In the genomic region with DNA sequence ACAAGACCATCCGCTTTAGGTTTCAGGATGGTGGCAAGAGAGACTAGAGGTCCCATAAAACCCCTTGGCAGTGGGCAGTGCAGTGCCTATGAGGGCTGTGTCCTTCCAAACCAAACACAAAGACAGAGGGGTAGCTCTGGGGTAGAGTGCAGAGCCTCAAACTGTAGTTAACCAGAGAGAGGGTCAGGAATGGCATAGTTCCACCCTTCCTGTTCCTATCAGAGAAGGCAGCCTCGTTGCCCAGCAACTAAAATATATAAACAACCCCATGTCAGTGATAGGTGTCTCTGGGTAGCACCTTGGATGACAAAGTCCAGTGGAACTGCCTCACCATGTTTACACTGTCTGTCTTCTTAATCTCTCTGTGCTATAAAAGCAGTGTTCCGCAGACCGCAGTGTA, we compare ENCODE assay signal across 29 mouse cellular contexts. TPM values are rescaled to one million over a fixed set of nuclear protein-coding genes. Genes with fewer than 3 reads are reported as not detected.
DNase-seq lines count a peak whose midpoint lies in the region; ATAC-seq and TF ChIP-seq lines count a peak whose summit lies in the region.
"Had no signal": no experiment of that assay in that cellular context is flagged by ENCODE, and none has a peak within 500 bp of the region (broad histone marks: within the 10 kb centered on the region; RNA-seq: fewer than 3 reads in every experiment).

No protein-coding gene starts in this region.

- no peak for ATAC-seq in heart, embryonic 13.5 days (ENCODE audit: extremely low read depth, insufficient number of reproducible peaks, low FRiP score, low TSS enrichment)
- no peak for ATAC-seq in midbrain, embryonic 11.5 days (ENCODE audit: low FRiP score)
- ATAC-seq in midbrain, embryonic 15.5 days (replicated peaks): no peak
- ATAC-seq in kidney, embryonic 14.5 days (ENCODE audit: low FRiP score, low TSS enrichment): no peak
- ATAC-seq: CD4-positive, CD25-positive, alpha-beta regulatory T cell, adult 4 months; forebrain, embryonic 15.5 days; midbrain, embryonic 16.5 days had no signal

- H3K9me3 ChIP-seq in heart, embryonic 13.5 days: no peaks in the 10 kb centered on the region
- H3K9me3 ChIP-seq in midbrain, embryonic 11.5 days (ENCODE audit: control insufficient read depth, low read length): no peaks in the 10 kb centered on the region
- H3K9me3 ChIP-seq in midbrain, embryonic 15.5 days: no peaks in the 10 kb centered on the region
- no peaks in the 10 kb centered on the region for H3K9me3 ChIP-seq in kidney, embryonic 14.5 days (ENCODE audit: control insufficient read depth, low read length)
- H3K9me3 ChIP-seq in hindbrain, embryonic 10.5 days: no peaks in the 10 kb centered on the region
- H3K9me3 ChIP-seq: embryonic facial prominence, embryonic 13.5 days; forebrain, embryonic 10.5 days; forebrain, embryonic 15.5 days; hindbrain, embryonic 12.5 days; limb, embryonic 10.5 days; limb, embryonic 15.5 days had no signal

- WGBS in heart, embryonic 13.5 days: 49% methylated on average over 4 of the region's 4 CpGs
- WGBS in midbrain, embryonic 11.5 days: 88% methylated on average over 4 of the region's 4 CpGs
- WGBS in midbrain, embryonic 15.5 days: 84% methylated on average over 4 of the region's 4 CpGs
- WGBS in small intestine, adult 2 months: 34% methylated on average over 4 of the region's 4 CpGs
- WGBS in kidney, embryonic 14.5 days: 87% methylated on average over 4 of the region's 4 CpGs
- 88% methylated on average over 4 of the region's 4 CpGs for WGBS in hindbrain, embryonic 10.5 days

- no peaks in the 10 kb centered on the region for H3K36me3 ChIP-seq in heart, embryonic 13.5 days
- no peaks in the 10 kb centered on the region for H3K36me3 ChIP-seq in midbrain, embryonic 11.5 days (ENCODE audit: control insufficient read depth, insufficient read depth, low read length)
- H3K36me3 ChIP-seq in midbrain, embryonic 15.5 days (replicated peaks): no peaks in the 10 kb centered on the region
- H3K36me3 ChIP-seq in small intestine, adult 2 months (ENCODE audit: control insufficient read depth, insufficient read depth, low read length): no peaks in the 10 kb centered on the region
- no peaks in the 10 kb centered on the region for H3K36me3 ChIP-seq in kidney, embryonic 14.5 days (ENCODE audit: control insufficient read depth, insufficient read depth, low read length)
- H3K36me3 ChIP-seq in hindbrain, embryonic 10.5 days: no peaks in the 10 kb centered on the region
- H3K36me3 ChIP-seq: embryonic facial prominence, embryonic 13.5 days; forebrain, embryonic 10.5 days; forebrain, embryonic 15.5 days; hindbrain, embryonic 12.5 days; limb, embryonic 10.5 days; limb, embryonic 15.5 days had no signal

- no peaks in the 10 kb centered on the region for H3K27me3 ChIP-seq in heart, embryonic 13.5 days (replicated peaks)
- H3K27me3 ChIP-seq in midbrain, embryonic 11.5 days (ENCODE audit: control insufficient read depth, insufficient read depth, low read length): no peaks in the 10 kb centered on the region
- H3K27me3 ChIP-seq in midbrain, embryonic 15.5 days (replicated peaks): no peaks in the 10 kb centered on the region
- H3K27me3 ChIP-seq in small intestine, adult 2 months (ENCODE audit: control insufficient read depth, insufficient read depth, low read length): no peaks in the 10 kb centered on the region
- H3K27me3 ChIP-seq in kidney, embryonic 14.5 days (ENCODE audit: control insufficient read depth, insufficient read depth, low read length): no peaks in the 10 kb centered on the region
- H3K27me3 ChIP-seq in hindbrain, embryonic 10.5 days (ENCODE audit: insufficient read depth, poor library complexity, severe bottlenecking): peaks cover 2% of the 10 kb centered on the region; the same call in 1 of the 2 replicates
- H3K27me3 ChIP-seq: embryonic facial prominence, embryonic 13.5 days; forebrain, embryonic 15.5 days; limb, embryonic 15.5 days had no signal

- no peak for TF ChIP-seq CTCF in small intestine, adult 2 months (IDR thresholded peaks at IDR 0.05; ENCODE audit: extremely low read depth, insufficient read length, insufficient replicate concordance, low read depth, low read length)

- DNase-seq in heart, postnatal 14 days: no peak
- peak; percentile 65 for DNase-seq in midbrain, embryonic 11.5 days (ENCODE audit: low spot score, missing footprints)
- peak; percentile 67 for DNase-seq in yolk sac, embryonic 10.5 days (ENCODE audit: low spot score)
- no peak for DNase-seq in hindbrain, embryonic 10.5 days (ENCODE audit: low spot score)
- DNase-seq: adrenal gland, postnatal 25 days; cerebellum, adult 11-12 months; cerebellum, postnatal 10 days; gastrocnemius, postnatal 25 days; kidney, adult 2 months; kidney, postnatal 4 days; layer of hippocampus, postnatal 36 days; lung, embryonic 14.5 days; lung, postnatal 14 days; thymus, postnatal 25 days had no signal

- H3K4me1 ChIP-seq in heart, embryonic 13.5 days: peaks cover 58% of the 10 kb centered on the region
- H3K4me1 ChIP-seq in midbrain, embryonic 11.5 days (ENCODE audit: control insufficient read depth, insufficient read depth, low read length): peaks cover 7% of the 10 kb centered on the region
- peaks cover 15% of the 10 kb centered on the region for H3K4me1 ChIP-seq in midbrain, embryonic 15.5 days
- peaks cover 20% of the 10 kb centered on the region; the same call in 1 of the 2 replicates for H3K4me1 ChIP-seq in small intestine, adult 2 months (ENCODE audit: control insufficient read depth, insufficient read depth, insufficient read length, low read length)
- peaks cover 13% of the 10 kb centered on the region; the same call in 1 of the 2 replicates for H3K4me1 ChIP-seq in kidney, embryonic 14.5 days (ENCODE audit: control insufficient read depth, insufficient read depth, low read length)
- peaks cover 29% of the 10 kb centered on the region for H3K4me1 ChIP-seq in hindbrain, embryonic 10.5 days (replicated peaks)

- H3K27ac ChIP-seq in heart, embryonic 13.5 days (replicated peaks): peak overlapping the region; percentile 48; the same call in 1 of the 2 replicates
- H3K27ac ChIP-seq in midbrain, embryonic 11.5 days (ENCODE audit: low read depth, low read length): no peak overlapping the region
- H3K27ac ChIP-seq in midbrain, embryonic 15.5 days: no peak overlapping the region
- H3K27ac ChIP-seq in small intestine, adult 2 months (ENCODE audit: insufficient read depth, low read depth, low read length): peak overlapping the region; percentile 80
- no peak overlapping the region for H3K27ac ChIP-seq in kidney, embryonic 14.5 days (ENCODE audit: low read depth, low read length)
- H3K27ac ChIP-seq in hindbrain, embryonic 10.5 days: no peak overlapping the region
- H3K27ac ChIP-seq: embryonic facial prominence, embryonic 13.5 days; forebrain, embryonic 10.5 days; forebrain, embryonic 15.5 days; hindbrain, embryonic 12.5 days; kidney, postnatal 0 days; limb, embryonic 10.5 days; limb, embryonic 15.5 days; liver, embryonic 14.5 days had no signal

- H3K4me3 ChIP-seq in heart, embryonic 13.5 days: no peak overlapping the region
- no peak overlapping the region for H3K4me3 ChIP-seq in midbrain, embryonic 11.5 days (ENCODE audit: low read depth, low read length)
- no peak overlapping the region for H3K4me3 ChIP-seq in midbrain, embryonic 15.5 days
- no peak overlapping the region for H3K4me3 ChIP-seq in small intestine, adult 2 months (ENCODE audit: low read depth, low read length)
- H3K4me3 ChIP-seq in kidney, embryonic 14.5 days (ENCODE audit: low read length): no peak overlapping the region
- no peak overlapping the region for H3K4me3 ChIP-seq in hindbrain, embryonic 10.5 days
- H3K4me3 ChIP-seq: embryonic facial prominence, embryonic 13.5 days; forebrain, embryonic 10.5 days; forebrain, embryonic 15.5 days; hindbrain, embryonic 12.5 days; limb, embryonic 10.5 days; limb, embryonic 15.5 days had no signal

- TF ChIP-seq POLR2A in small intestine, adult 2 months (IDR thresholded peaks at IDR 0.05; ENCODE audit: low read depth, low read length): no peak

- no peak overlapping the region for H3K4me2 ChIP-seq in heart, embryonic 13.5 days
- no peak overlapping the region for H3K4me2 ChIP-seq in midbrain, embryonic 11.5 days
- H3K4me2 ChIP-seq in midbrain, embryonic 15.5 days: no peak overlapping the region
- H3K4me2 ChIP-seq in kidney, embryonic 14.5 days (replicated peaks; ENCODE audit: low read depth, low read length): no peak overlapping the region
- H3K4me2 ChIP-seq: embryonic facial prominence, embryonic 13.5 days; forebrain, embryonic 15.5 days; hindbrain, embryonic 12.5 days; limb, embryonic 15.5 days; lung, embryonic 14.5 days had no signal

- intact Hi-C loops in heart, postnatal 14 days (cut with DNase I): loop anchor here (2.0 kb wide), 1 partner anchor 45 kb away; no protein-coding TSS in a partner anchor

- H3K9ac ChIP-seq in heart, embryonic 13.5 days: no peak overlapping the region
- H3K9ac ChIP-seq in midbrain, embryonic 11.5 days (ENCODE audit: low read length): no peak overlapping the region
- no peak overlapping the region for H3K9ac ChIP-seq in midbrain, embryonic 15.5 days
- no peak overlapping the region for H3K9ac ChIP-seq in kidney, embryonic 14.5 days (ENCODE audit: low read depth, low read length)
- H3K9ac ChIP-seq: embryonic facial prominence, embryonic 13.5 days; forebrain, embryonic 15.5 days; hindbrain, embryonic 12.5 days; limb, embryonic 15.5 days; liver, embryonic 14.5 days; lung, embryonic 14.5 days had no signal

RNA-seq across cellular contexts. Expression of a gene that starts 40.9 kb away (rescaled TPM):
- 0.23 and 0.42 TPM in 2 replicates for polyA plus RNA-seq in heart, embryonic 13.5 days (2015; fragmentation: Nextera tagmentation; extraction: Ambion mirVana)
- total RNA-seq in heart, postnatal 14 days (2021): under 1 TPM; 0.22 to 0.34 TPM
- not detected in 2 replicates for polyA plus RNA-seq in midbrain, embryonic 11.5 days (2014; fragmentation: Nextera tagmentation; extraction: Ambion mirVana)
- 0.28 and 0.51 TPM in 2 replicates for polyA plus RNA-seq in midbrain, embryonic 15.5 days (2015; fragmentation: Nextera tagmentation; extraction: Ambion mirVana)
- 1.0 and 1.6 TPM in 2 replicates for polyA plus RNA-seq in small intestine, adult 2 months (2012; rRNA removed)
- 0.93 and 1.3 TPM in 2 replicates for polyA plus RNA-seq in kidney, embryonic 14.5 days (2014; fragmentation: Nextera tagmentation; extraction: Ambion mirVana)
- 0.19 TPM in 1 of 2 replicates, not detected in the other for polyA plus RNA-seq in hindbrain, embryonic 10.5 days (2016; fragmentation: Nextera tagmentation; extraction: Ambion mirVana)
- total RNA-seq: gastrocnemius, postnatal 25 days; layer of hippocampus, postnatal 36 days had no signal
- polyA plus RNA-seq: hindbrain, embryonic 12.5 days; limb, embryonic 10.5 days; neural tube, embryonic 11.5 days had no signal

Comparison
In these comparisons a context has a peak if more than half of its experiments do, and no peak if none do; other contexts are left out.
1. H3K27ac ChIP-seq: peak in heart, embryonic 13.5 days (single experiment) and small intestine, adult 2 months (single experiment); none in midbrain, embryonic 11.5 days (single experiment), midbrain, embryonic 15.5 days (single experiment), kidney, embryonic 14.5 days (single experiment) and hindbrain, embryonic 10.5 days (single experiment).
2. DNase-seq: peak in midbrain, embryonic 11.5 days (single experiment) and yolk sac, embryonic 10.5 days (single experiment); none in heart, postnatal 14 days (0 of 2) and hindbrain, embryonic 10.5 days (single experiment).